ENCODE assay signal across 22 mouse cellular contexts in genomic region chr5:32987873-32988272, GRCm38 (mm10). TPM values are rescaled to one million over a fixed set of nuclear protein-coding genes. Genes with fewer than 3 reads are reported as not detected.
DNase-seq lines count a peak whose midpoint lies in the region; ATAC-seq and TF ChIP-seq lines count a peak whose summit lies in the region.
"Had no signal": no experiment of that assay in that cellular context is flagged by ENCODE, and none has a peak within 500 bp of the region (broad histone marks: within the 10 kb centered on the region; RNA-seq: fewer than 3 reads in every experiment).

No protein-coding gene starts in this region.

- H3K4me3 ChIP-seq in heart, embryonic 15.5 days: no peak overlapping the region
- no peak overlapping the region for H3K4me3 ChIP-seq in heart, adult 2 months
- no peak overlapping the region for H3K4me3 ChIP-seq in midbrain, embryonic 13.5 days (replicated peaks)
- H3K4me3 ChIP-seq in midbrain, embryonic 11.5 days (ENCODE audit: low read depth, low read length): no peak overlapping the region
- no peak overlapping the region for H3K4me3 ChIP-seq in cortical plate, adult 2 months (ENCODE audit: insufficient read depth, low read length)
- H3K4me3 ChIP-seq in olfactory bulb, adult 2 months (ENCODE audit: insufficient read depth, low read depth, low read length): no peak overlapping the region
- H3K4me3 ChIP-seq: embryonic facial prominence, embryonic 13.5 days; hindbrain, embryonic 13.5 days; intestine, embryonic 15.5 days had no signal

- TF ChIP-seq POLR2A in heart, adult 2 months (IDR thresholded peaks at IDR 0.05; ENCODE audit: insufficient read depth, low read depth, low read length): no peak
- TF ChIP-seq POLR2A in cortical plate, adult 2 months (IDR thresholded peaks at IDR 0.05; ENCODE audit: extremely low read depth, insufficient read depth, low read length): no peak
- TF ChIP-seq POLR2A in olfactory bulb, adult 2 months (IDR thresholded peaks at IDR 0.05; ENCODE audit: insufficient read depth, low read depth, low read length): no peak

- peak overlapping the region; percentile 1; the same call in 1 of the 2 replicates for H3K27ac ChIP-seq in heart, embryonic 15.5 days
- H3K27ac ChIP-seq in heart, adult 2 months: no peak overlapping the region
- H3K27ac ChIP-seq in midbrain, embryonic 13.5 days: no peak overlapping the region
- no peak overlapping the region for H3K27ac ChIP-seq in midbrain, embryonic 11.5 days (ENCODE audit: low read depth, low read length)
- H3K27ac ChIP-seq in cortical plate, adult 2 months (ENCODE audit: insufficient read depth, low read length): peak overlapping the region; percentile 63; the same call in 1 of the 2 replicates
- peak overlapping the region; percentile 83 for H3K27ac ChIP-seq in olfactory bulb, adult 2 months (ENCODE audit: insufficient read depth, low read depth, low read length)
- H3K27ac ChIP-seq: embryonic facial prominence, embryonic 13.5 days; hindbrain, embryonic 13.5 days; intestine, embryonic 15.5 days had no signal

- TF ChIP-seq CTCF in heart, adult 2 months (IDR thresholded peaks at IDR 0.05): no peak
- TF ChIP-seq CTCF in cortical plate, adult 2 months (IDR thresholded peaks at IDR 0.05; ENCODE audit: extremely low read depth, insufficient read depth, low read length): no peak
- TF ChIP-seq CTCF in olfactory bulb, adult 2 months (IDR thresholded peaks at IDR 0.05; ENCODE audit: insufficient read depth, low read depth, low read length): no peak

- ATAC-seq in heart, embryonic 15.5 days (replicated peaks; ENCODE audit: insufficient number of reproducible peaks, insufficient read depth, low FRiP score, low read depth): no peak
- peak; percentile 78 for ATAC-seq in midbrain, embryonic 13.5 days
- ATAC-seq in midbrain, embryonic 11.5 days (ENCODE audit: low FRiP score): no peak
- ATAC-seq: forebrain, embryonic 16.5 days; intestine, embryonic 15.5 days had no signal

- H3K79me2 ChIP-seq in heart, adult 2 months (replicated peaks; ENCODE audit: control insufficient read depth, insufficient read depth, low read length): no peaks in the 10 kb centered on the region

- H3K9ac ChIP-seq in heart, embryonic 15.5 days: no peak overlapping the region
- H3K9ac ChIP-seq in heart, adult 2 months (ENCODE audit: low read depth, low read length): no peak overlapping the region
- H3K9ac ChIP-seq in midbrain, embryonic 13.5 days (replicated peaks): no peak overlapping the region
- H3K9ac ChIP-seq in midbrain, embryonic 11.5 days (ENCODE audit: low read length): no peak overlapping the region
- H3K9ac ChIP-seq: embryonic facial prominence, embryonic 13.5 days; hindbrain, embryonic 13.5 days; intestine, embryonic 15.5 days had no signal

- DNase-seq in heart, adult 2 months: no peak
- no peak for DNase-seq in midbrain, embryonic 11.5 days (ENCODE audit: low spot score, missing footprints)
- no peak for DNase-seq in natural killer cell, adult 2 months (ENCODE audit: low spot score in 2 of 2)
- DNase-seq: B cell, adult 2 months; cerebellum, adult 9-11 months; heart, postnatal 10 days; kidney, adult 9 months; kidney, postnatal 25 days; lung, adult 18-20 months; lung, postnatal 14 days; right cerebral cortex, postnatal 14 days; spleen, adult 18-20 months; thymus, postnatal 36 days had no signal

- intact Hi-C loops in heart, adult 2 months (cut with DNase I): no loop called here

- no peaks in the 10 kb centered on the region for H3K9me3 ChIP-seq in heart, embryonic 15.5 days (replicated peaks)
- H3K9me3 ChIP-seq in midbrain, embryonic 13.5 days: no peaks in the 10 kb centered on the region
- no peaks in the 10 kb centered on the region for H3K9me3 ChIP-seq in midbrain, embryonic 11.5 days (ENCODE audit: control insufficient read depth, low read length)
- H3K9me3 ChIP-seq: embryonic facial prominence, embryonic 13.5 days; hindbrain, embryonic 13.5 days; intestine, embryonic 15.5 days had no signal

- no peak for TF ChIP-seq EP300 in heart, adult 2 months (IDR thresholded peaks at IDR 0.05; ENCODE audit: insufficient read depth, low read depth, low read length)

- no peaks in the 10 kb centered on the region for H3K27me3 ChIP-seq in heart, embryonic 15.5 days
- H3K27me3 ChIP-seq in heart, adult 2 months (ENCODE audit: control insufficient read depth, insufficient read depth, low read length): no peaks in the 10 kb centered on the region
- no peaks in the 10 kb centered on the region for H3K27me3 ChIP-seq in midbrain, embryonic 13.5 days
- H3K27me3 ChIP-seq in midbrain, embryonic 11.5 days (ENCODE audit: control insufficient read depth, insufficient read depth, low read length): no peaks in the 10 kb centered on the region
- H3K27me3 ChIP-seq: embryonic facial prominence, embryonic 13.5 days; hindbrain, embryonic 13.5 days; intestine, embryonic 15.5 days had no signal

- no peak overlapping the region for H3K4me2 ChIP-seq in heart, embryonic 15.5 days
- no peak overlapping the region for H3K4me2 ChIP-seq in midbrain, embryonic 13.5 days (replicated peaks)
- no peak overlapping the region for H3K4me2 ChIP-seq in midbrain, embryonic 11.5 days
- H3K4me2 ChIP-seq: embryonic facial prominence, embryonic 13.5 days; hindbrain, embryonic 13.5 days; intestine, embryonic 15.5 days; liver, embryonic 11.5 days had no signal

- peaks cover 30% of the 10 kb centered on the region for H3K36me3 ChIP-seq in heart, embryonic 15.5 days
- H3K36me3 ChIP-seq in heart, adult 2 months (ENCODE audit: control insufficient read depth, insufficient read depth, low read length): no peaks in the 10 kb centered on the region
- H3K36me3 ChIP-seq in midbrain, embryonic 13.5 days: peaks cover 50% of the 10 kb centered on the region
- H3K36me3 ChIP-seq in midbrain, embryonic 11.5 days (ENCODE audit: control insufficient read depth, insufficient read depth, low read length): peaks cover 7% of the 10 kb centered on the region; the same call in 1 of the 2 replicates

- 58% methylated on average over 1 of the region's 1 CpGs for WGBS in heart, embryonic 15.5 days
- whole genome bisulfite sequencing in heart, adult 2 months: 76% methylated on average over 1 of the region's 1 CpGs
- 70% methylated on average over 1 of the region's 1 CpGs for WGBS in midbrain, embryonic 13.5 days
- 75% methylated on average over 1 of the region's 1 CpGs for WGBS in midbrain, embryonic 11.5 days
- 32% methylated on average over 1 of the region's 1 CpGs for WGBS in olfactory bulb, adult 2 months

- peaks cover 42% of the 10 kb centered on the region for H3K4me1 ChIP-seq in heart, embryonic 15.5 days (replicated peaks)
- no peaks in the 10 kb centered on the region; the same call in 1 of the 2 replicates for H3K4me1 ChIP-seq in heart, adult 2 months (ENCODE audit: control insufficient read depth, insufficient read depth, low read length)
- H3K4me1 ChIP-seq in midbrain, embryonic 13.5 days (replicated peaks): peaks cover 5% of the 10 kb centered on the region; the same call in 1 of the 2 replicates
- no peaks in the 10 kb centered on the region for H3K4me1 ChIP-seq in midbrain, embryonic 11.5 days (ENCODE audit: control insufficient read depth, insufficient read depth, low read length)
- H3K4me1 ChIP-seq in cortical plate, adult 2 months (ENCODE audit: control insufficient read depth, insufficient read depth, low read length): peaks cover 13% of the 10 kb centered on the region
- H3K4me1 ChIP-seq in olfactory bulb, adult 2 months (ENCODE audit: control insufficient read depth, insufficient read depth, low read length): peaks cover 37% of the 10 kb centered on the region
- H3K4me1 ChIP-seq: embryonic facial prominence, embryonic 13.5 days; intestine, embryonic 15.5 days had no signal

RNA-seq across cellular contexts. Expression of gene Ywhah, which starts 30.7 kb away (rescaled TPM):
- 434 and 441 TPM in 2 replicates for polyA plus RNA-seq in heart, embryonic 15.5 days (2015; fragmentation: Nextera tagmentation; extraction: Ambion mirVana)
- 100 to 1,000 TPM in 1 of 2 experiments, 10 to 100 TPM in 1; 75.4 to 106 TPM for total RNA-seq in heart, adult 2 months (2021)
- 82.2 and 114 TPM in 2 replicates for polyA plus RNA-seq in heart, adult 2 months (2012; rRNA removed)
- polyA plus RNA-seq in midbrain, embryonic 13.5 days (2015; fragmentation: Nextera tagmentation; extraction: Ambion mirVana): 517 and 561 TPM in 2 replicates
- 487 and 530 TPM in 2 replicates for polyA plus RNA-seq in midbrain, embryonic 11.5 days (2014; fragmentation: Nextera tagmentation; extraction: Ambion mirVana)
- 1,599 and 1,684 TPM in 2 replicates for polyA plus RNA-seq in cortical plate, adult 2 months (2012; rRNA removed)
- polyA plus RNA-seq in olfactory bulb, adult 2 months (2012; ENCODE audit: insufficient read depth, insufficient read length, low replicate concordance, missing spikeins): 1,490 TPM in 1 of 2 replicates, not detected in the other

Comparison
In these comparisons a context has a peak if more than half of its experiments do, and no peak if none do; other contexts are left out.
1. H3K27ac ChIP-seq: peak in heart, embryonic 15.5 days (single experiment), cortical plate, adult 2 months (single experiment) and olfactory bulb, adult 2 months (single experiment); none in heart, adult 2 months (single experiment), midbrain, embryonic 13.5 days (single experiment) and midbrain, embryonic 11.5 days (single experiment).